Mouse (Mus musculus): ENCODE data around the gene Slc25a38. TPM values are rescaled to one million over a fixed set of nuclear protein-coding genes. Genes with fewer than 3 reads are reported as not detected.

Gene Slc25a38
- polyA plus RNA-seq, 1 experiment from 2014 or later = 35.5 TPM

DNA sequence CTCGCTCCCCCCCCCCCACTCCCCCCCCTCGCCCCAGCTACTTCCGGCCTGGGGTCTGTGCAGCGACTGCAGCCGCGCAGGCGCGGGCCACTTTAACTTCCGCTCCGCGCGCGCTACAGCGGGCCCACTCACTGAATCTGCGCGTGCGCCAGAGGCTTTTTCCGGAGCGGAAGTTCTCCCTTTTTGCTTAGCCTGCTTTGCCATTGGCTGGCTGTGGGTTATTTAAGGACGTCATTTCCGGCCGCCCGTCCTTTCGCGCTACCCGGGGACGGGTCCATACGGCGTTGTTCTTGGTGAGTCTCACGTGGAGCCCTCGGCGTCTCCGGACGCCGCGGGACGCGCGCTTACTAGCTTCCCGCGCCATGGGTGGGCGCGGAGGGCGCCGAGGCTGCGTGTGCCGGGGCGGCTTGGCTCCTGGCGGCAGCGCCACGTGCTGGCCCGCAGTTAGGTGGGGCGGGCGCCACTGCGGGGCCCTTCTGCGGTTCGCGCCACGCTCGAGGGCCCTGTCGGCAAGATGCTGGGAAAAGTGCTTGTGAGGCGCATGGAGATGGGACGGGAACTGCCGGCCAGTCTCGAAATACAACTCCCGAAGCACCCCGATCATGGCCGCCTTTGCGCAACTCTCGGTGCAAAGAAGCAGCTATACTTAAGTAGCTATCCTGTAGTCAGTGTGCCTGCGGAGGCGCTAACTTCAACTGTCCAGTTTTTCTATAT lies 17.5 kb downstream of the Slc25a38 start, which contains the start of gene Rpsa:
TSS of gene Rpsa (plus strand) at position 152 of the 714 bp plus-strand sequence.
- H3K9ac ChIP-seq (ENCODE audit: low read length) = peak within 1 kb of the TSS; percentile 97
- under 1% methylated on average over 66 of the region's 72 CpGs for WGBS
- ATAC-seq (ENCODE audit: insufficient read depth, low FRiP score, low TSS enrichment) (peak; percentile 94), DNase-seq (ENCODE audit: low spot score) (peak; percentile 98)
- H3K9me3 ChIP-seq (ENCODE audit: control insufficient read depth, low read length) = no peaks in the 10 kb centered on the region
- peaks cover 11% of the 10 kb centered on the region for H3K36me3 ChIP-seq (ENCODE audit: control insufficient read depth, insufficient read depth, low read length)
- H3K27ac ChIP-seq (ENCODE audit: low read depth, low read length) = peak within 1 kb of the TSS; percentile 75
- peaks cover 11% of the 10 kb centered on the region for H3K4me1 ChIP-seq (ENCODE audit: control insufficient read depth, insufficient read depth, low read length)
- no peaks in the 10 kb centered on the region for H3K27me3 ChIP-seq (ENCODE audit: control insufficient read depth, insufficient read depth, low read length)
- peak within 1 kb of the TSS; percentile 80 for H3K4me2 ChIP-seq (ENCODE audit: low read depth)
- peak within 1 kb of the TSS; percentile 97 for H3K4me3 ChIP-seq (ENCODE audit: low read depth, low read length)

DNA sequence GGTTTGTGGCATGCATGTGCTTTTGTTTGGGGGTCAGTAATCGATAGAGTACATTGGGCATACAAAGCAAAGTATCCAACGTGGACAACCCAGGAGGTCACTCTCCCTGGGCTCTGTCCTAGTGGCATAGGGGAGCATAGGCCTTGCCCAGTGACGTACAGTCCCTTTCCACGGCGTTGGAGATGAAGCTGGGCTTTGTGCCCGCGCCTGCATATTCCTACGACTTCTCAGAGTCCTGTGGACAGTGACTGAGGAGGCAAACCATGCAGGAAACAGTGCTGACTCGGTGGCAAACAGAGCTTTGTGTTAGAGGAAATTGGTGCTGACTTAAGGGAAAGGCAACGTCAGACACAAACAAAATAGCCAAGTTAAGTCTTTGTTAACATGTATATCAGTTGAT lies 19.1 kb downstream of the Slc25a38 start:
- WGBS = 72% methylated on average over 10 of the region's 10 CpGs
- H3K27ac ChIP-seq (ENCODE audit: low read depth, low read length) = no peak overlapping the region

DNA sequence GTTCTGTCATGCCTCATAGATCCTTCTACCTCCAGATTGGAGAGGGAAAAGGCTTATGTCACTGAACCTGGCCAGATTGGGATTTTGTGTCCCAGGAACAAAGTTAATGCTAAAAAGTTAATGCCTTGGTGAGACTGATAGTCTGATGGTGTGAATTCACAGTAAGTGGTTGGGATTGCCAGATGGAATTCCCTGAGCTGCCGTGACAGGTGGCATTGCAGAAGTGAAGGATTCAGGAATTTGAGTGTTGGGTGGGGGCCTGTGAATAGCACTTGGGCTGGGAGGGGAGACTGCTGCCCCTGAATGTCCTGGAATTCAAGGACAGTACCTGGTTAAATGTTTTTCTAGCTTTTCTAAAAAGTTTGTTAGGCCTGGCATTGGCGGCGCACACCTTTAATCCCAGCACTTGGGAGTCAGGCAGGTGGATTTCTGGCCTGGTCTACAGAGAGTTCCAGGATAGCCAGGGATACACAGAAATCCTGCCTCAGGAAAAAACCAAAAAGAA lies 21.7 kb downstream of the Slc25a38 start:
- 88% methylated on average over 3 of the region's 3 CpGs for WGBS
- no peak for ATAC-seq (ENCODE audit: insufficient read depth, low FRiP score, low TSS enrichment)
- Histone ChIP-seq H3K4me2 (ENCODE audit: low read depth) (no peak overlapping the region), H3K36me3 (ENCODE audit: control insufficient read depth, insufficient read depth, low read length) (peaks cover 9% of the 10 kb centered on the region), H3K9me3 (ENCODE audit: control insufficient read depth, low read length) (no peaks in the 10 kb centered on the region), H3K27ac (ENCODE audit: low read depth, low read length) (no peak overlapping the region), H3K27me3 (ENCODE audit: control insufficient read depth, insufficient read depth, low read length) (no peaks in the 10 kb centered on the region), H3K4me1 (ENCODE audit: control insufficient read depth, insufficient read depth, low read length) (peaks cover 11% of the 10 kb centered on the region), H3K9ac (ENCODE audit: low read length) (no peak overlapping the region), H3K4me3 (ENCODE audit: low read depth, low read length) (no peak overlapping the region)
- no peak for DNase-seq (ENCODE audit: low spot score)

More for the DNA sequence above, 19.1 kb downstream of the Slc25a38 start:
- peak overlapping the region; percentile 80 for H3K4me2 ChIP-seq (ENCODE audit: low read depth)
- peak overlapping the region; percentile 97 for H3K9ac ChIP-seq (ENCODE audit: low read length)
- H3K4me3 ChIP-seq (ENCODE audit: low read depth, low read length) = peak overlapping the region; percentile 97
- H3K9me3 ChIP-seq (ENCODE audit: control insufficient read depth, low read length) = no peaks in the 10 kb centered on the region
- peaks cover 11% of the 10 kb centered on the region for H3K4me1 ChIP-seq (ENCODE audit: control insufficient read depth, insufficient read depth, low read length)
- H3K27me3 ChIP-seq (ENCODE audit: control insufficient read depth, insufficient read depth, low read length) = no peaks in the 10 kb centered on the region
- ATAC-seq (ENCODE audit: insufficient read depth, low FRiP score, low TSS enrichment) (no peak), DNase-seq (ENCODE audit: low spot score) (no peak)
- peaks cover 9% of the 10 kb centered on the region for H3K36me3 ChIP-seq (ENCODE audit: control insufficient read depth, insufficient read depth, low read length)

DNA sequence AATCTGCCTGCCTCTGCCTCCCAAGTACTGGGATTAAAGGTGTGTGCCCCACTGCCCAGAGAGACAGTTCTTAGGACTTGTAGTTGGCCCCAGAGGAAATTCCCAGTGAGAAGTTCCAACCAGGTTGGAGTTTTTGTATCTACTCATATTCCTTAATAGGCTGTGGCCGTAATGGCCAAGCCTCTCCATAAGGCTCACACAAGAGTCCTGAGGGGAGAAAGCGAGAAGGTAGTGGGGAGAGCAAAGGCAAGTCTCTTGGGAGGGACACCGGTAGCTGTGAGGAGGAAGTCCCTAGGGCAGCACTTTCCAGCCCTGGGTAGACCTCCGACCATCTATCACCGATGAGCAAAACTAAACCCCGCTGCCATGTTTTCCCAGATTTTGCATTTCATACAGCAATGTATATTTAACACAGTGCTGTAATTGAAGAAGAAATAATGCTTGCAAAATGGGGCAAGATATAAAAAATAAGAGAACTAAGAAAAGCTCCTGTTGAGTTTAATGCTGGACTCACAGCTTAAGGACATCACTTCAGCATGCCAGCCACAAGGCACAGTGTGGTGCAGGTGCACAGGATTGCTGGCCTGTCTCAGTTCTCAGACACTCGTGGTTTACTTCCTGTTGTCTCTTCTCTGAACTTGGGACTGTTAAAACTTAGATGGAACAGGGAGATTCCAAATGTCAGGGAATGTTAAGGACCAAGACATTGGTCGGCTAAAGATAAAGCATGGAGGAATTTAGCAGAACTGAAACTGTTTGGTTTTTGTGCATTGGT lies 23.0 kb downstream of the Slc25a38 start:
- WGBS = 37% methylated on average over 8 of the region's 8 CpGs
- Histone ChIP-seq H3K4me2 (ENCODE audit: low read depth) (no peak overlapping the region), H3K4me3 (ENCODE audit: low read depth, low read length) (no peak overlapping the region), H3K27ac (ENCODE audit: low read depth, low read length) (no peak overlapping the region), H3K27me3 (ENCODE audit: control insufficient read depth, insufficient read depth, low read length) (no peaks in the 10 kb centered on the region), H3K4me1 (ENCODE audit: control insufficient read depth, insufficient read depth, low read length) (peaks cover 11% of the 10 kb centered on the region), H3K36me3 (ENCODE audit: control insufficient read depth, insufficient read depth, low read length) (peaks cover 9% of the 10 kb centered on the region), H3K9me3 (ENCODE audit: control insufficient read depth, low read length) (no peaks in the 10 kb centered on the region), H3K9ac (ENCODE audit: low read length) (no peak overlapping the region)
- no peak for ATAC-seq (ENCODE audit: insufficient read depth, low FRiP score, low TSS enrichment)
- no peak for DNase-seq (ENCODE audit: low spot score)

DNA sequence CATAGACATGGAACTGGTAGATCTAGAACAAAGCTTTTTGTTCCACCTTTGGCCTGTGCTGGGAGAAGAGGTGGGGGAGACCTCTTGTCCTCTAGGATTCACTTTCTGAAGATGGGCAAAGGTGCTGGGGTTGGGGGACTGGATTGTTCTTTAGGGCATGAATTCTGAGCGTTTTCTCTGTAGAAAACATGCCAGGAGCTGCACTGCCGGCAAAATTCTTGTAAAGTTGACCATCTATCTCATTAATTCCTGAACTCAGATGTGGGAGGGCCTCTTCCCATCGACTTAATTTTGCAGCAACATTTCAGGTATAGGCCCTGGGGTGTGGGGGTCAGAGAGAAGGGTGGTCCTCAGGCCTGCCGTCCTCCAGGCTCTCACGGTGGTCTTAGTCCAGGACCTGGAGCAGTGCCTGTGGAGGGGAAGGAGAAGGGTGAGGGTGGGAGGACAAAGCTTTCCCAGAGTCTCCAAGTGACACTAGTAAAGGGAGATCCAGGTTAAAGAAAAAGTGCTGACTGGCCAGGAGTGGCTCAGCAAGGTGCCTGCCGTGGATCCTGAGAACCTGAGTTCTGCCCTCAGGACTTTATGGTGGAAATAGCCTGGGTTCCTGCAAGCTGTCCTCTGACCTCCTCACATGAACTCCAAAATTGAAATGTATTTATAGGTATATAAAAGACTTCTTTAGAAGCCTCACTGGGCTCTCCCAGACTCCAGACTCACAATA lies 23.7 kb downstream of the Slc25a38 start:
- Histone ChIP-seq H3K27ac (ENCODE audit: low read depth, low read length) (no peak overlapping the region), H3K9ac (ENCODE audit: low read length) (no peak overlapping the region), H3K4me3 (ENCODE audit: low read depth, low read length) (no peak overlapping the region), H3K36me3 (ENCODE audit: control insufficient read depth, insufficient read depth, low read length) (peaks cover 9% of the 10 kb centered on the region), H3K4me2 (ENCODE audit: low read depth) (no peak overlapping the region), H3K27me3 (ENCODE audit: control insufficient read depth, insufficient read depth, low read length) (no peaks in the 10 kb centered on the region), H3K4me1 (ENCODE audit: control insufficient read depth, insufficient read depth, low read length) (peaks cover 5% of the 10 kb centered on the region), H3K9me3 (ENCODE audit: control insufficient read depth, low read length) (no peaks in the 10 kb centered on the region)
- DNase-seq (ENCODE audit: low spot score) (no peak), ATAC-seq (ENCODE audit: insufficient read depth, low FRiP score, low TSS enrichment) (no peak; the same call in 1 of the 2 replicates)
- 60% methylated on average over 6 of the region's 6 CpGs for WGBS

DNA sequence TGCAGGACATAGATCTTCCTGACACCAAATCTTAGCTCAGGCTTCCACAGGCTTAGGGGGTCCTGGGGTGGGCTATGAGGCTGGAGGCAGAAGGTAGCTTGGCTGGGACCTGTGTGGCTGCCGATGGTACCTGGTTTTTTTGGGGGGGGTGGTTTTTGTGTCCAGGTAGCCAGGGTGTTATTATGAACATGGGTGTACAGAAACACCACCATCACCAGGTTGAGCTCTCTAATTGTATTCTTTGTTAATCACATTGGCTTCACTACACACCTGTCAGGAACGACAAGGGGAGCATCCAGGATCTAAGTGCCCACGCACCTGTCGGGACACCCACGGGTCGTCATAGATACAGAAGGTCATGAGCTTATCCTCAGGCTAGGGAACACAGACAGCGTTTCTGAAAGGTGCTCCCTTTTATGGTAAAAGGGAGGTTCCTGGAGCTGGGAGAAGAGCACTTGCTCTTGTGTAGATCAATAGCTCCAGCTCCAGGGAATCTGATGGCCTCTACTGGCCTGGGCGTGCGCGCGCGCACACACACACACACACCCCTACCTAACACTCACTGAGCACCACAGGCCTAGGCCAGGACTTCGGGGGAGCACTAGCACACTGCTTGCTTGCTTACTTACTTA lies 24.5 kb downstream of the Slc25a38 start:
- no peak overlapping the region for H3K4me2 ChIP-seq (ENCODE audit: low read depth)
- H3K4me1 ChIP-seq (ENCODE audit: control insufficient read depth, insufficient read depth, low read length) = no peaks in the 10 kb centered on the region
- no peak for DNase-seq (ENCODE audit: low spot score)
- no peak overlapping the region for H3K27ac ChIP-seq (ENCODE audit: low read depth, low read length)
- WGBS = 91% methylated on average over 13 of the region's 13 CpGs
- no peak overlapping the region for H3K9ac ChIP-seq (ENCODE audit: low read length)
- H3K27me3 ChIP-seq (ENCODE audit: control insufficient read depth, insufficient read depth, low read length) = no peaks in the 10 kb centered on the region
- H3K36me3 ChIP-seq (ENCODE audit: control insufficient read depth, insufficient read depth, low read length) = peaks cover 7% of the 10 kb centered on the region; the same call in 1 of the 2 replicates
- no peak for ATAC-seq (ENCODE audit: insufficient read depth, low FRiP score, low TSS enrichment)
- H3K4me3 ChIP-seq (ENCODE audit: low read depth, low read length) = no peak overlapping the region
- no peaks in the 10 kb centered on the region for H3K9me3 ChIP-seq (ENCODE audit: control insufficient read depth, low read length)

DNA sequence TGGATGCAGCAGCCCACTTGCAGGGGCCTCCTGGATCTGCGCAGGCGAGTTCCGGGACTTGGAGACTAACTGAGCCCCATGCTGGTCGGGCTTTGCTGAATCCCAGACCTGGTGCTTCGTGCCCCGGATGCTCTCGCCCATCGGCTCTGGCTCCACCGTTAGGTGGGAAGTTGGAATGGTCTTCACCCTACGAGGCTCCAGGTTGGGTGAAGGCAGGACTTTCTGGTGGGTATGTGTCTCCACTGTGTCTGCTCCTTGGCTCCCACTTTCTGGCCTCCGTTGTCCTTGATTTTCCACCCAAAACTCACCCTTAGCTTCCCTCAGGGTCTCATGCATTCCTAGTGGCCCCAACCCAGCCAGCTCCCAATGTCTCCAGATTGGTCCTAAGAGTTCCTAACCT lies 25.3 kb downstream of the Slc25a38 start:
- WGBS = 90% methylated on average over 11 of the region's 11 CpGs
- Histone ChIP-seq H3K4me3 (ENCODE audit: low read depth, low read length) (no peak overlapping the region), H3K4me1 (ENCODE audit: control insufficient read depth, insufficient read depth, low read length) (no peaks in the 10 kb centered on the region), H3K27ac (ENCODE audit: low read depth, low read length) (no peak overlapping the region), H3K27me3 (ENCODE audit: control insufficient read depth, insufficient read depth, low read length) (no peaks in the 10 kb centered on the region), H3K9me3 (ENCODE audit: control insufficient read depth, low read length) (no peaks in the 10 kb centered on the region), H3K9ac (ENCODE audit: low read length) (no peak overlapping the region), H3K36me3 (ENCODE audit: control insufficient read depth, insufficient read depth, low read length) (peaks cover 4% of the 10 kb centered on the region; the same call in 1 of the 2 replicates), H3K4me2 (ENCODE audit: low read depth) (no peak overlapping the region)
- ATAC-seq (ENCODE audit: insufficient read depth, low FRiP score, low TSS enrichment) (no peak), DNase-seq (ENCODE audit: low spot score) (no peak)

DNA sequence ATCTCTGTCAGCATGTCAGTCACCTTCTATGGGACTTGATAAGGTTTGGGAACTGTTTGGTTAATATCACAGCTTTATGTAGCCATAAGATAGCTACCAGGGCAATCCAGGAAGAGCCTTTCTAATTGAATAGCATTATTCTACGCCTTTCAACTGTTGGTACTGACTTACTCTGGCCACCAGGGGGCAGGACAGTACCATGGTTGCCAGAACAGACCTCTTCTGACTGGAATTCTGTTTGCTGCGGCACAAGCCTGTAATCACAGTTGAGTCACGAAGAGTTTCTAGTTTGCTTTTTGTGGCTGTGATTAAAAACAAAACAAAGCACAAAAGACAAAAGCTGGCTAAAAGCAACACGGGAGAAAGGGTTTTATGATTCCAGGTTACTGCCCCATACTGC lies 30.5 kb downstream of the Slc25a38 start:
- DNase-seq (ENCODE audit: low spot score) = peak; percentile 78
- H3K27ac ChIP-seq (ENCODE audit: low read depth, low read length) = no peak overlapping the region
- ATAC-seq (ENCODE audit: insufficient read depth, low FRiP score, low TSS enrichment) = no peak
- H3K27me3 ChIP-seq (ENCODE audit: control insufficient read depth, insufficient read depth, low read length) = no peaks in the 10 kb centered on the region
- H3K9me3 ChIP-seq (ENCODE audit: control insufficient read depth, low read length) = no peaks in the 10 kb centered on the region
- no peak overlapping the region for H3K9ac ChIP-seq (ENCODE audit: low read length)
- no peak overlapping the region for H3K4me3 ChIP-seq (ENCODE audit: low read depth, low read length)
- no peaks in the 10 kb centered on the region for H3K4me1 ChIP-seq (ENCODE audit: control insufficient read depth, insufficient read depth, low read length)
- WGBS = 10% methylated on average over 4 of the region's 4 CpGs
- H3K4me2 ChIP-seq (ENCODE audit: low read depth) = no peak overlapping the region
- H3K36me3 ChIP-seq (ENCODE audit: control insufficient read depth, insufficient read depth, low read length) = no peaks in the 10 kb centered on the region
